Mouse (Mus musculus): ENCODE measurements around the gene Gm26992.

The Gm26992 gene

DNA sequence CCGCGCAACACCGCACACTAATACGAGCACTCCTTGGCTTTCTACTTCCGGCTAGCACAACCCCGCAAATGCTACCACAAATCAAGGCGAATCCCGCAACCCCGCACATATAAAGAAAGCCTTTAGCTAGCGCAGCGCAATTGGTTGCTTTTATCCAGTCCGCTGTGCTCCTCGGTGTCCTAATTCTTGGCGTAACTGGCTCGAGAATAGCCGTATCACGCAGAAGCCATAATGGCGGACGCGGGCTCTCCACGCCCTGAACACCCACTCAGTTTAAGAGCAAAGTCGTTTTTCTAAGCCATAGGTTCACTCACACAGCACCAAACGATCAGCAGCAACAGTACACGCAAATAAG lies 60.3 kb downstream of the Gm26992 start:
- in situ Hi-C loops (cut with MboI; ENCODE audit: low sequenced_read_pairs): loop anchor here (10.0 to 25.0 kb wide), 2 partner anchors 430 to 503 kb away; partner anchors contain the start of gene Rlim

DNA sequence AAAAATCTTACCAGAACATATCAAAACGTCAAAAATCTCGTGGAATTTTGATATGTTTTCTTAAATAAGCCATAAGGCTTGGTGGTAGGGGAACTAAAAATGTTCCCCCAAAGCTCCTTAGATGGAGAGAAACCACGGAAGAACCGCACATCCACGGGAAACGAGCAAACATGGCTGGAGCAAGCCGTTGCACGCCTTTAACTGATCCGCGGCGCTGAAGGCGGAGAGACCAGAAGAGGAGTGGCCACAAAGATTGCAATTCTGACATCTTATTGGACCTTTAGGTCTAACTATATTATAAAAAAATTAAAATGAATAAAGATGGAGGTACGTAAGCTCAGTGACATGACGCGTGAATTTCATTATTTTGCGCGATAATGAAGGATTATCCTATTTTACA lies 61.2 kb downstream of the Gm26992 start:
- in situ Hi-C loops (cut with MboI; ENCODE audit: low sequenced_read_pairs): loop anchor here (10.0 to 25.0 kb wide), 2 partner anchors 429 to 502 kb away; partner anchors contain the start of gene Rlim

DNA sequence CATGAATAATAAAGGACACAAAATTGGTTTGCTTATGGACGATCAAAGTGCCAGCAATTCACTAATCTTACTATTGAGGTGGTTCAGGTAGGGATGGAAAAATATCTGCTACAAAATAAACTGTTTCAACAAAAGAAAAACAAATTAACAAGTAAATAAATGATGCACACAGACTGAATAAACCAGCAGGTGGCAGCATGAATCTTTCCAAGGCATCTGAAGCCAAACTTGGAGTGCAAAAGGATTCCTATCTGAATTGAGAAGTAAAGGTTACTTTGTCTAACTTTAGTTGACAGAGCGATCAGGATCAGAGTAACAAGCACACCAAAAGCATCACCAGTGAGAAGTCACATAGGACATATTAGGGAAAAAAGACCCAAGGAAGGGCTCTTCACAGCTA lies 62.2 kb downstream of the Gm26992 start:
- in situ Hi-C loops (cut with MboI; ENCODE audit: low sequenced_read_pairs): loop anchor here (10.0 to 25.0 kb wide), 2 partner anchors 428 to 501 kb away; partner anchors contain the start of gene Rlim

DNA sequence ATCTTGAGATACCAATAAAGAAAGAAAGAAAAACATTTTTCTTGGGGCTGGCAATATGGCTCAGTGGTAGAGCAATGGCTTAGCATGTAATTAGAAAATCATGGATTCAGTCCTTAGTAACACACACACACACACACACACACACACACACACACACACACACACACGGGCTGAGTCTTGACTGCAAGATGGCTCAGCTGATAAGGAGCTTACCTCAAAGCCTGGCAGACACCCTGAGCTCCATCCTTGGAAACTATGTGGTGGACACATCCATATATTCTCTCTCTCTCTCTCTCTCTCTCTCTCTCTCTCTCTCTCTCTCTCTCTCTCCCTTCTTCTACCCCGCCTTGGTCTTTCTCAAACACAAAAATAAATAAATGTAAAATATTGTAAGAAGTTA lies 69.0 kb downstream of the Gm26992 start:
- in situ Hi-C loops (cut with MboI; ENCODE audit: low sequenced_read_pairs): loop anchor here (25.0 kb wide), 1 partner anchor 421 kb away; no protein-coding TSS in a partner anchor

DNA sequence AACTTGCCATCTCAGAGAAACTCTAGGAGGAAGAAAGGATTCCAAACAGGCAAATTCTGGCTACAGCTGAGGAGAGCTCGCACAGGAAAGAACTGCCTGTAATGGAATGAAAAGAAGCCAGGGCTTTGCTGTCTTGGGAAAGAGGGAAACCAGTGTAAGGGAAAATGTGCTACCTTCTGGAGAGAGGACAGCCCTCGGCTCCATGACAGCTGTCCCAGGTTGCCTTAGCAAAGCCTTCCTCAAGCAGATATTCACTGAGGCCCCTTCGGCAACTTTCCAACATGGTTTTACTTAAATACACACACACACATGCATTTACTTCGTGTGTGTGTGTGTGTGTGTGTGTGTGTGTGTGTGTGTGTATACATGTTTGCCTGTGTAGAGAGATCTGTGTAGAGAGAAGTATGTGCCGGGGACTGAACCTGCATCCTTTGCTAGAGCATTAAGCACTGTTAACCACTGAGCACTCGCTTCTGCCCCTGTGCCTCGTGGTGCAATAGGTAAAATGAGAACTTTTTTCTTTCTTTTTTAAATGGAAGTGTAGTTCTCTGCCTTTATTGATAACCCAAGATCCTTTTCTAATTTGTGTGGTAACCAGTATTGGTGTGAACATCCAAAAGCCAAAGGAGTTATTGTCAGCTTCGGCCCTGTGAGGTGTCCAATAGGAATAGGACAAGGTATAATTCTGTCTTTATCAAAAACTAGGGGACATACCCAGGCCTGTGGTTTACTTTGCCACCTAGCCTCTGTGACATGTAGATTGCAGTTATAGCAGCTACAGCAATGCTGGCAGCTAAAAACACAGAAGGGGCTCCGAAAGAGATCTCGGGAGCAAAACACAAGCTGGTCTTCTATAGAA lies 70.8 kb downstream of the Gm26992 start:
- in situ Hi-C loops (cut with MboI; ENCODE audit: low sequenced_read_pairs): loop anchor here (25.0 kb wide), 1 partner anchor 420 kb away; no protein-coding TSS in a partner anchor

DNA sequence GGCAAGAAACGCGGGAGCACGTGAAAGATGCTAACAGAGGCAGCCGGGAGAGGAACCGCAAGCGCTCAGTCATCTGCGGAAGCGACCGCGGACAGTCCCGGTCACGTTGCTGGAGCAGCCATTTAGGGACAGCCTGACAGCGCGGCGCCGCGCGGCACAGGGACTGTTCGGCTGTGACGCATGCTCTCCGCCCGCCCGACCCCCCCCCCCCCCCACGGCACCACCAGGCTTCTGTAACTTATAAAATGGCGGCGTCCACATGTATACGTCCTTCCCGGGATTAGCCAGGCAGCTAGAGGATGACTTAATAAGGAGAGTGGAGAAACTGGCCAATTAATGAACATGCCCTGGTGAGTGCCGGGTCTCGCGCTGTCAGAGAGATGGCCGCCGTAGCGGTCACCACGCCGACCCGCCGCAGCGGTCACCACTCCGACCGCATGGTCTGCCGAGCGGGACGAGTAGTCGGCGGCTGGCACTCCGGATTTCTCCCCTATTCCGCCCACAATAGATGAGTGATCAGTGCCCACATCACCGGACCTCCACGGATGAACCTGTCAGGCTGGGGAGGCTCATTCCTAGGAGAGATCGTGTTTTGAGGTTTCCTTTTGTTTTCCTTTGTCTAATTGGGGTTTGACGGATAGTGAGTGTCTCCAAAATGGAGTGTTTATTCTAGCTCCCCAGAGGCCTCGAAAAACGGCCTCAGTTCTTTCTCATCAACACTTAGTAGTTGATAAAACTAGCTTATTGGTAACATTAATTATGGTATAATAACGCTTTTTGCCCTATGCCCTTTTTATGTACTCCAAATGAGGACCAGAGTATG lies 71.8 kb downstream of the Gm26992 start:
- in situ Hi-C loops (cut with MboI; ENCODE audit: low sequenced_read_pairs): loop anchor here (25.0 kb wide), 1 partner anchor 419 kb away; no protein-coding TSS in a partner anchor

DNA sequence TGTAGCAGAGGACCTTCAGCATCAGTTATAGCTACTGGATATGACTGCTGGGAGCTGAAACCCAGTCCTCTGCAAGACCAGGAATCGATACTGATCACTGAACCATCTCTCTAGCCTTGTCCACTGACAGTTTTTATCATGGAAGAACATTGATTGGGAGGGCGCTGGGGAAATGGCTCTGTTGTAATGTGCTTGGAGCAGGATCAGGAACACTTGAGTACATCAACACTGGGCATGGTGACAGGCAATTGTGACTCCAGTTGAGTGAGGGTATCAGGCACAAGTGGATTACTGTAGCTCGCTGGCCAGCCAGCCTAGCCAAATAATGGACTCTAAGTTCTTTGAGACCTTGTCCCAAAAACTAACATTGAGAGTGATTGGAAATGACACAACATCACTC lies 77.6 kb downstream of the Gm26992 start:
- in situ Hi-C loops (cut with MboI; ENCODE audit: low sequenced_read_pairs): loop anchor here (25.0 kb wide), 1 partner anchor 413 kb away; no protein-coding TSS in a partner anchor

DNA sequence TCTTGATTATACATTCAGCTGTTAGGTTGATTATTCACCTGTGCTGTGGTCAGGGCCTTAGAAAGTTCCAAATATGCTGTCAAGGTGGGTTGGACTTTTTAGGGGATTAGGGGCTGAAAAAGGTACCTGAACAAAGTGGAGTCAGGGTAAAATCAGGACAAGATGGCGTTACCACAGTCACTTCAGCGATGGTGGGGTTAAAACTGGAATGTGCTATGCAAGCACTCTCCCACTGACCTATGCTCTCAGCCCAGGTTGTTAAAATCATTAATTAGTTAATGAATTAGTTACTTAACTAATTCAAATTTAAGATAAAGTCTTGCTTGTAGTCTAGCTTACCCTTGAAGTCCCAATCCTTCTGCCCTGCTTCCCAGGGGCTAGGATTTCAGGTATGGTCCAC lies 78.3 kb downstream of the Gm26992 start:
- in situ Hi-C loops (cut with MboI; ENCODE audit: low sequenced_read_pairs): no loop called here

DNA sequence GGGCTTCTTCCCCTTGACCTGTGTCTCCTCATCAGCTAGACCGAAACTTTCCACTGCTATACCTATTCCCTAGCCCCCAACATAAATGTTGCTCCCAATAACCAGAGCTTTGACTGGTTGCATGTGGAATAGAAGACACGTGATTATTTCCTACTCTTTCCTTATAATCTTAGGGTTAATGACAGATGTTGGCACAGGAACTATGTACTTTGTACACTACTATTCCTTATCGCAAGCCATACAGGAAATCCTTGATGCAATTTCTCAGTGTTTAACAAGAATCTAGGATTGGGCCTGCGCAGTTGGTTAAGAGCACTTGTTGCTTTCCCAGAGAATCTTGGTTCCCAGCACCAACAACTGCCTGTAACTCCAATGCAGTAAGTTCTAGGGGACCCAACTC lies 86.4 kb downstream of the Gm26992 start:
- in situ Hi-C loops (cut with MboI; ENCODE audit: low sequenced_read_pairs): no loop called here

DNA sequence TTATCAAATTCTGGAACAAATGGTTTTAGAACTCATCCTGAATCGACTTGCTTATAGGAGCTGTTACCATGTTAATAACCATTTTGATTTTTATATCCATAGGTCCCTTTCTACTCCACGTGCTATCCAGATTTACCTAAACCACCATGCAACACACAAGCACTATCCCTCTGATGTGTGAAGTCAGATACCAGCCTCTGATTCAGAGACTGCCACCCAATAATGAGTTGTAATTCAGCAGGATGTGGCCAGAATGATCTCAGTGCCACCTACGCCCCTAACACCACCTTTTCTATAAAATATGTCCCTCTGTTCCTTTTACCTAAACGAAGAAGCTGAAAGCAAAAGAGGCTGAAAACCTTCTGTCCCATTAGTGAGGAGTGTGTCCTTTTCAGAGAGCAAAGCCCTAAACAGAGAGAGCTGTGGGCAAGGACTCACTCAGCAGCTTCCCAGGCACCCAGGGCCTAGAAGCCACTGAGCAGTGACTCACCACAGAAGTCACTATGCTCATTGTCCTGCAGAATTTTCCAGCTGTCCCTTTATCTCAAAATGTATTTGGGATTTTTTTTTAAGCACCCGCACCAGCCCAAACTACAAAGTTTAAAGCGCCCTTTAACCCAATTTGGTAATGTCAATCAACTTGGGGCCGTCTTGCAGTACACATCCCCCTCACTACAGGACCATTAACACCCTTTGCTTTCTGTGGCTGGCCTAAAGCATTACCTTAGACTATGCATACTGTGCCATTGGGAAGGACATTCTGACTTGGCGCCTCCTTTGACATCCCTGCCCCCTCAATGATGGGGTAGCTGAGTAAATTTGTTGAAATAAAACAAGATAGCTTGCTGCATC lies 87.6 kb downstream of the Gm26992 start:
- in situ Hi-C loops (cut with MboI; ENCODE audit: low sequenced_read_pairs): no loop called here

DNA sequence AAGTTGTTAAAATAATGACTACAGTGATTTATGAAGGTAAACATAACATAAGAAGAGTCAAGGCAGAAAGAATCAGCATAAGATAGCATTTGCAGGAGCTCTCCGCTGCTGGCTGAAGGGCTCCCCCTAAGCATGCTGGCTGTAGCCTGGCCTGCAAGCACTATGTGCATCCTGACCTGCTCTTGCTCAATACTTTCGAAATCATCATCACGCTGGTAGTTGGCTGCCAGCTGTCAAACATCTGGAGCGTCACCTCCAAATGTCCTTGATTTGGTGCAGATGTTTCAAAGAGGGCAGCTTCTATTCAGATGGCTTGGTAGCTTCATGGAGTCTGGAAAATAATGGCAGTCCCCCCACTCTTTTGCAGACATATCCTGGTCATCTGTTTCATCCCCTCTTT lies 93.0 kb downstream of the Gm26992 start:
- in situ Hi-C loops (cut with MboI; ENCODE audit: low sequenced_read_pairs): no loop called here

DNA sequence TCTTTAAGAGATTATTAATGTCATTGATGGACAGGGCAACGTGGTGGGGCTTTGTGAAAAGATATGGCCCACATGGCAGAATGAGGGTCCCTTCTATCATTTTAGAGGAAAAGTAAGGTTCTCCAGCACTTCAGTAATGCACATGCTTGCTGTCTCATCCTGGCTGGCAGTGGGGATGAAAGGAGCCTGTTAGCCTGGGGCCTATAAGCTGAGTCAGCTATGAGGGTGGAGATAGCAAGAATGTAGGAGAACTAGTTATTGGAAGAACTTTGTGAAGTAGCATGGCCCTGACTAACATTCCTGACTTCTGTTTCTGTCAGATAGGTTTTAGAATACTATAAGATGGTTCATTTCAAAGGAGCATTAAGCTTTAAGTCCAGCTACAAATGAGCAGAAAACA lies 93.5 kb downstream of the Gm26992 start:
- in situ Hi-C loops (cut with MboI; ENCODE audit: low sequenced_read_pairs): no loop called here

DNA sequence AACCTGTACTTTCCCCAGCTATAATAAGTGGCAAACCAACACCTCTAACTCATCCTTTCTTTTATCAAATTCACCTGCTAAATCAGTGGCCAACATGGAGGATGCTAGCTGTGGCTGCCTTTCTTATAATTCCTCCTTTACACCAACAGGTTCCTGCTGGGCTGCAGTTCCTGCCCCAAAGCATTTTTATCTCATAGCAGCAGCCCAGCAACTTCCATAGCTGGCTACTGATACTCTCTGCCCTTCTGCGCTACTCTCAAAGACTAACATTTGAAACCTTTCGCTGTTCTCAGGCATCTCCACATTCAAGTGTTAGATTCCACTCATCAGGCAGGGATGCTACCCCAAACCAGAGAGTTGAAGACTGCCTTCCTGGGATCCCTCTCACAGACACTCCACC lies 97.0 kb downstream of the Gm26992 start:
- in situ Hi-C loops (cut with MboI; ENCODE audit: low sequenced_read_pairs): no loop called here

DNA sequence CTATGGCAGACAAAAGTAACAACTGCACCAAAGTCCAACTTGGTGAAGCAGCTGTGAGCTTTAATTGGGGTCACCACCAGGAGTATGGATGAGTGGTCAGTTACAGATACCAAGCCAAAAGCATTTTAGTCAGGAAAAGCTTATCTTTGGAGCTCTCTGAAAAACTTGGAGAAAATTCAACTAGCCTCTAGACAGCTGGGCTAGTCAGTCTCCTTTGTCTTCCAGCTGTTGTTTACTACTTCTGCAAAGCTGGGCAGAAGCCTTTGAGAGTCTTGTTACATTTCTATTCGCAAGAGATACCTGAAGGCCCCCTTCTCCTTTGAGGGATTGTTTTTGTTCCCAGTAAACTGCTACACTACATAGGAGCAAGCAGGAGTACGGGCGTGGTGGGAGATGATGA lies 97.7 kb downstream of the Gm26992 start:
- in situ Hi-C loops (cut with MboI; ENCODE audit: low sequenced_read_pairs): no loop called here

DNA sequence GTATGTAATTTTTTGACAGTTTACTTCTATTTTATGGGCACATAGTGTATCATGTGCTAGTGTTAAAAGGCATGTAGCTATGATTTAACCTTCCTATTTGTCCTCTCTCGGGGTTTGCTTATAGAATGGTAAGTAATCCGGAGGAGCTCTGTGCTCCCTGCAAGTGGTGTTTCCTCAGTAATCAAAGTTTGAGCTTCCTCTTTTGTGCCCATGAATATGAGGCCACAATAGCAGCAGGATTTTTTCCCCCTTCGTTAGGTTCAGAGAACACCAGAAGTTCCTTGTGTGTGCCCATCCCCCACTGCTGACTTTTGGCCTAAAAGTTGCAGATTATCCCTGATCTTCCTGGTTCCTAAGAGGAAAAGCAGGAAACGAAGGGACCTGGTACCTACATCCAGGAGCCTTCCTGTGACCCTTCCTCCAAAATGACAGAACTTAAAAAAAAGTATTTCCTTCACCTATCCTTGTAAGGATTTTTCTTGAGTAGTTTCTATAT lies 99.5 kb downstream of the Gm26992 start:
- in situ Hi-C loops (cut with MboI; ENCODE audit: low sequenced_read_pairs): no loop called here

DNA sequence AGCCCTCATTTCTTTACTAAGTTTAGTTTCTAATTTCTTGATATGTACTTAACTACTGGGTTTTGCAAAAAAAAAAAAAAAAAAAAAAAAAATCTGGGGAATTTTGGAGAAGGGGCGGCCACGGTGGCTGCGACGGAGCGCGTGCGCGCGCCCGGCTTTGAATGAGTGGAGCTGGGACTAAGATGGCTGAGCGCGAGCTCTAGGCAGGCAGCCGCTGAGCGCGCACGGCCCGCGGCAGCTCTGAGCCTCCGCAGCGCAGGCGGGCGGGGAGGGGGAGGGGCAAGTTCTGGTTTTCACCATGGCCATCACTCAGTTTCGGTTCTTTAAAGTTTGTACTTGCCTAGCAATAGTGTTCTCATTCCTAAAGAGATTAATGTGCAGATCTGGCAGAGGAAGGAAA lies 107.4 kb downstream of the Gm26992 start:
- in situ Hi-C loops (cut with MboI; ENCODE audit: low sequenced_read_pairs): no loop called here

All from CH12F3 (cell line).